Mouse (Mus musculus) urinary bladder, postnatal 10 days (tissue): Measurements from ENCODE around the gene 4933430I17Rik.
"Not testable (repeated sequence)": the region's sequence is repeated elsewhere in the genome, so short reads cannot be mapped to it uniquely, and the experiment has no call there.

ENCODE experiments used
- DNase-seq: peaks from one replicate; pipeline ENCODE4 v3.0.0; 2022; ENCODE audit warnings: low spot score

The 4933430I17Rik gene

DNA sequence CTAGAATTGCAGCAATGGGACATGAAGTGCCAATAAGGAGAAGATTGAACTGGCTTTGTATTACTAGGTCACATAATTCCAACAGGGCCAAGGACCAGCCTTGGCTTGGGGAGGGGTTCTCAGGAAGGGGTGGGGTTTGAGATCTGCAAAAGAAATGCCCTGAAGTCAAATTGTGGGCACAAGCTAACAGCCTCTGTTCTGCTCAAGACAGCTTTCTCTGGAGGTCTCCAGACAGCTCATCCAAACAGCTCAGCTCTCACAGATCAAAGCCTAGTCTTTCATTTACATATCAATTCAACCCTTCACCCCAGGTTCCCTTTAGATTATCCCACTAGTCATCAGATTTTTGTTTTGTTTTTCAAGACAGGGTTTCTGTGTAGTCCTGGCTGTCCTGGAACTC lies 19.6 kb downstream of the 4933430I17Rik start:
- DNase-seq = no peak

DNA sequence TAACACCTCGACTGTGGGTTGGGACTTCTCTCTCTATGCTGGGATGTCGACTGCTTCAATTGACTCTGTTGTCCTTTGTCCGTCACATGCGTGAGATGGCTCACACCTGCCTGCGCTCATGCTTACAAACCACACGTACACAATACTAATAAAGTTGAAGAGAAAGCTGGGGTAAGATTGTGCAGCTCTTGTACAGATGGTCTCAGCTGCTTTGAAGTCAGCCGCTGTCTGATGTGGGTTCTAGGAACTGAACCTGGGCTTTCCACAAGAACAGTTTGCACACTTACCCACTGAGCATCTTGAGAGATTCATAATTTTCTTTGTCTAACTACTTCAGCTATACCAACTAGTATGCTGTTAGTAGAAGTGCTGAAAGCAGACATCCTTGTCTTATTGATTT lies 26.8 kb downstream of the 4933430I17Rik start:
- DNase-seq = no peak

- no peak for DNase-seq
Measured at GRCm38 (mm10) chr4:62557436-62557835, 32.3 kb downstream of the 4933430I17Rik start.

DNA sequence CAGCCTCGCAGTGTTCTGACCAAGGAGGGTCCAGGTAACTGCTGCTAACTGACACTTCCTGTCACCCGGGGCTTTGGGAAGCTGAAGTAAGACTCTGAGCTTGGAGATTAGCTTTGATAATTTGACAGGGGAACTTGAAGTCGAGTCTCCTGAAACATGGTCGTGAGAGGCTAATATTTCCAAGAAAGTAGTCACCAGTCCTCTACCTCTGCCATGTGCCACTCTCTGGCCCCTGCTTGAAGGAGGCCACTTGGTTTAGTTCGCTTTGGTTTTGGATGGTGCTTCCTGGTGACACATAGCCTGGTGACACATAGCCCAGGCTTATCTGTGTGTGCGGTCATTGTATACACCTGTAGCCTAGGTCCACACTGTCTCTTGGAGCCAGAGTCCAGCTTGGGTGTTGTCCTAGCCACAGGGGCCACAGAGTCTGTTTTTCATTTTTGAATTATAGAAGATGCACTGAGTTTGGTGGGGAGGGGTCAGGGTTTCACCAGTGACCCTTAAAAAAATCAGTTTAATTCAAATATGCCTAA lies 34.7 kb downstream of the 4933430I17Rik start, which contains the start of gene Rgs3:
TSS of gene Rgs3 (plus strand) at position 51 of the 533 bp plus-strand sequence.
- DNase-seq = no peak

DNA sequence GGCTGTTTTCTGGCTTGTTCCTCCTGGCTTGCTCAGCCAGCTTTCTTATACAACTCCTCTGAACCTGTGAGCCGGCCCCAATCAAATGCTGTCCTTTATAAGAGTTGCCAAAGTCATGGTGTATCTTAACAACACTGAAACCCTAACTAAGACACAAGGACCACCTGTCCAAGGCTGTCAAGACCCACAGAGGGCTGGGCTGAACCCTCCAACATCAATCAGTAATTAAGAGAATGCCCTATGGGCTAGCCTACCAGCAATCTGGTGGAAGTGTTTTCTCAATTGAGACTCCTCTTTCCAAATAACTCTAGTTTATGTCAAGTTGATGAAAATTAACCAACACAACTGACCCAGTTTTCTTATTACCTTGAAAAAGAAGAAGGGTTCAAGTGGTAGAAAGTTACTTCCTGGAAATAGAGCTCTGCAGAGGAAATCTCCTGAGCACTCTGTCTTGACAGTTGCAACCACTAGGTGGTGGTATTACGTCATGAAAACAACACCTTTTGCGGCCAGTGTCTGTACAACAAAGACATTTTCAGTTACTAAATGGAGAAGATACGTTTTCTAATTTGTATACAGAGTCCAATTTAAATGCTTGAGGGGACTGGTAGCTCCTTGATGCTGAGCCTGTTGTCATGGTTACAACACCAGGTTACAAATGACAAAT lies 35.9 kb downstream of the 4933430I17Rik start:
- DNase-seq = no peak

DNA sequence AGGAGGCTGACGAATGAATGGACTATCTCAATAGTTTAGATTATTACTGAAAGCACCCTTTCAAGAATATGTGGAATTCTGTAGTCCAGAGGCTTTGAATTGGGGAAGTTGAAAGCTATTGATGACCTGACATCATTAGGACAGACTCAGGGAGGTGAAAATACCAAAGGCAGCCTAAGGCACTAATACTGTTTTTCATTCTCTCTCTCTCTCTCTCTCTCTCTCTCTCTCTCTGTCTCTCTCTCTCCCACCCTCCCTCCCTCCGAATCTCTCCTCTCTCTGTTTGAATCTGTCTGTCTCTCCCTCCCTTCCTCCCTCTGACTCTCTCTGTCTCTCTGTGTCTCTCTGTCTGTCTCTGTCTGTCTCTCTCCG lies 36.4 kb downstream of the 4933430I17Rik start:
- DNase-seq = no peak

DNA sequence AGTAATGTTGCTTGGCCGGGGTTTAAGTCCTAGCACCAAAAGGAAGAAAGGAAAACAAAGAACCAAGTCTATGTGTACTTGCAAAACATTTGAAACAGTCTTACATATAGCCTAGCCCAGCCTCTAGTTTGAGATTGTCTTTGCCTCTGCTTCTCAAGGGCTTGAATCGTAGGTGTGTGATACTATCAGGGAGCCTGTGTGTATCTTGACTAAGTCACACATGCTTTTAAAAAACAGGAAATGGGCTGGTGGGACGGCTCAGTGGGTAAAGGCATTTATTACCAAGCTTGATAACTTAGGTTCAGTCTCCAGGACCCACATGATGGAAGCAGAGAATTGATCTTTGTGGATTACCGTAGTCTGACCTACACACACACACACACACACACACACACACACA lies 36.8 kb downstream of the 4933430I17Rik start:
- no peak for DNase-seq

DNA sequence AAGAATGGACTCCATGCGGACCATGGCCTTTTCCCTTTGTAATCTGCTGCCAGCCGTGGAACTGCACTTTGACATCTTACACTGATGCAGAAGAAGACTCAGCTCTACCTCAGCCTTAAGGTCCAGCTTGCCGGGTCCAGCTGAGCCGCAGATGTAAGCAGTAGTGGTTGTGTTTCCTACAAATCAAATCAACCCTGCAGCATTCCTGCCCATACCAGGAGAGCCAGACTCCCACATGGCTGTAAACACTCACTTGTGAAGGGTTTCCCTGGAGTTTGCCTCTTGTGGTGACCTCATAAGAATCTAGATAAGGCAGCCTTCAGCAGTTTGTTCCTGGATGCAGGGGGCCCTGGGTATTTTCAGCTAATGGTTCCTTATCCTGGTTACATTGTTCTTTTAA lies 41.4 kb downstream of the 4933430I17Rik start:
- no peak for DNase-seq

DNA sequence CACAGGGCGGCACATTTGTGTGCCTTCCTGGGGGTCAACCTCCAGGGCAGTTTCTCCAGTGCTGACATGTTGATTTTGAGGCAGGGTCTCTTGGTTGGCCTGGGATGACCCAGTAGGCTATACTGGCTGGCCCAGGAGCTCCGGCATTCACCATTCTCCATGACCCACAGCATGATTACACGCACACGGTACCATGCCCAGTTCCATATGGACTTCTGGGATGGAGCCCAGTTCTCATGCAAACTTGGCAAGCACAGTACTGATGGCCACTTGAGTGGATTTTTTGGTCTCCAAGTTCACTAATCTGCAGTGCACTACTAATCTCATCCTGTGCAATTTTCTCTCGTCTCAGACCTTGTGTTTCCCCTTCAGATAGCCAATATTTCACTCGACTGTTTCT lies 42.5 kb downstream of the 4933430I17Rik start:
- DNase-seq = no peak

- no peak for DNase-seq
Measured at GRCm38 (mm10) chr4:62568359-62568758, 43.2 kb downstream of the 4933430I17Rik start.

GRCm38 (mm10) chr4:62569603-62570002 lies 44.4 kb downstream of the 4933430I17Rik start:
- no peak for DNase-seq

GRCm38 (mm10) chr4:62570029-62570428 lies 44.9 kb downstream of the 4933430I17Rik start:
- DNase-seq = no peak

DNA sequence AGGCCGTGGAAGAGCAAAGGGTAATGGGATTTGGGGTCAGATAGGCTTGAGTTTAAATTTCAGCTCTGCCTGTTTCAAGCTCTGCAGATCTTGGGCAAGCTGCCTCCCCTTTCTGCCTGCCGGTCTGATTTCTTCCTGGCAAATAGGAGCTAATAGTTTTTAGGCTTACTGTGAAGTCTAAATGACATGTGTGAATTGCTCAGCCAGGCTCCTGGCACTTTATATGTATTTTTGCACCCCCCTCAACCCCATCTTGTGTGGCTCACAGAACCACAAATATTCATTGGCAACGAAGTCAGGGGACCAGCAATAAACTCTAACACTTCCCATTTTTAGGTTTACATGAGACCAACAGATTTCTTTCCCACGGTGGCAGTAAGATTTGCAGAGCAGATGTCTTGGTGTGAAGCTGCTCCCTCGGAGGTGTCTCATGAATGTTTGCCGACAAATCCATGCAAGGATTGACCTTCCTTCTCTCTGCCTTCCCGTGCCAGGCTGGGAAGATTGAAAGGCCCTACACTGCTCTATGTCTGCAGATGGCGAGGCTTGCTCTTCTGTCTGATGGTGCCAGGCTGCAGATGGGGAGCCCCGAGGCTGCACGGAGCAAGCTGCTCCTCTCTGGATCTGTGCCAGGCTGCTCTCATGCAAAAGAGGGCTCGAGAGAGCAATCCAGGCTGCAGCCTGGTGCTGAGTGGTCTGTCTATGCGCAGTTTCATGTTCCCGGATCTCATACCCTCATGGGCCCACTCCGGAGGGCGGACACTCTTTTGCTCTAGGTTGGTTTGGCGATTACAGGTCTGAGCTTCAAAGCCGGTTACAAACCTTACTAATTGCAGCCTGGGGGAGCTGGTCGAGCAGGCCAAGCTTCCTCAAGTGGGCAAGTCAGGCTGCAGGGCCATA lies 57.4 kb downstream of the 4933430I17Rik start:
- no peak for DNase-seq

DNA sequence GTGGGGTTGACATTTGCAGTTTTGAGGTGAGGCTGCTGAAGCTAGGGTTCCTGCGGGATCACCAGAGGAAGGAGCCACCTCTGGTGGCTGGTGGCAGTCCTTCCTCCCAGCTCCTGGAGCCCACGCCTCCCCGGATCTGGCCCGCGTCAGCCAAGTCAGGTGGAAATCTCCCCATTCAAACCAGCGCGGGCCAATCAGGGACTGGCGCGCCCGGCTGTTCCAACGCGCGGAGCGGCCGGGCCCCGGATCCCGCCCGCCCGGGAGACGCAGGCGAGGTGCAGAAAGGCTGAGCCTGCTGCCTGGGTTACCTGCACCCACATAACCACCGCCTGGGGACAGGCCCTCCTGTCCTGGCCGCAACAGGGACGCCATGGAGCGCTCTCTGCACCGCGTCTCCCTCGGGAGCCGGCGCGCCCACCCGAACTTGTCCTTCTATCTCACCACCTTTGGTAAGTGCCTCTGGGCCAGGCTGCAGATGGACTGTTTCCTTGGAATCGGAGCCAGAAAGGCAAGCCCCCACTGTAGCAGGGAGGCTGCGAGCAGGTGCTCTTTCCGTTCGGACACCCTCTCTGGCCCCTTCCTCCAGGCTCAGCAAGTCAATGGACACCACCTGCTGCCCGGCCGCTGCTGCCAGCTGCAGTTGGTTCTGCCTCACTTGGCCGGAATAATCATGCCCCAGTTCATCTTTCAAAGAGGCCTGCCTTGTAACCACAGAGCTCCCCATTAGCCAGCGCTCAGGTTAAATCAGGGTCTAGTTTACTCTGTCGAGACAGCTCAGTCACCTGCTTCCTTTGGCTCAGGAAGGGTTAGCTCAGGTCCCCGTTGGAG lies 58.3 kb downstream of the 4933430I17Rik start:
- no peak for DNase-seq

DNA sequence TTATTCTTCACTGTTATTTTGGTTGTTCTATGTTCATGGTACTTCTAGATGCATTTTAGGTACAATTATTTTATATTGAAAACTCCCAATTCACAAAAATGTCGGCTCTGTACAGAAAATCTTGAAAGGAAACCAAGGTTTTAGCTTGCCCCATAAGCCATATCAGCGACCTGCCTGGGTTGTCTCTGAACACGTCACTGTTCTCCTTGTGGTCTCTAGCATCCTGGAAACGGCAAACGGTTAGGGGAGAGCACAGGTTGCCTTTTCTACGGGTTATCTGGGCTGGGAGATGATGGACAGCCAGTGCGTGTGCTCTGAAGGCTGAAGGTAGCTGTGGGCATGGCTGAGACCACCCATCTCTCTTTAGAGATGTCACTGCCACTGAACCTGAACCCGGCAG lies 61.9 kb downstream of the 4933430I17Rik start:
- no peak for DNase-seq

- DNase-seq = no peak
Measured at GRCm38 (mm10) chr4:62590878-62591277, 65.7 kb downstream of the 4933430I17Rik start.

GRCm38 (mm10) chr4:62591326-62591725 lies 66.2 kb downstream of the 4933430I17Rik start:
- DNase-seq = no peak

- DNase-seq = not testable (repeated sequence)
Measured at GRCm38 (mm10) chr4:62593546-62594240, 68.5 kb downstream of the 4933430I17Rik start.

GRCm38 (mm10) chr4:62594442-62594841 lies 69.3 kb downstream of the 4933430I17Rik start:
- no peak for DNase-seq

DNA sequence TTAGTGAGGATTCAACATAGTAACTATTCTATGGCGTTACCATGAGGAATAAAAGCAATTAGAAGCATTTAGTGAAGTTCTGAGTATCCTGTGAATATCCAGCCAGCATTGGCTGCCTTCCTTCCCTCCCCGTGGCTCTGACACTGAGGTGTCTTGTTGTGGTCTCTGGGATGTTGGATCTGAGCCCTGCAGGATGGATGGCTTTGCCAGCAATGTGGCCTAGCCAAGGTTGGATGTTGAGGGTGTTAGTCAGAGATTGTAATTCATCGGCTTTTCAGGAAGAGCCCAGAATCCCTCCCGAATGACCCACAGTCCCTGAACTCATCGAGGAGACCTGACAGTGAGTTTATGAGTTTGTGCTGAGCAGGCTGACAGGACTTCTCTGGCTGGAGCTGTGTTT lies 70.9 kb downstream of the 4933430I17Rik start:
- no peak for DNase-seq
